Mouse (Mus musculus) activated CD4-positive, CD25-positive, alpha-beta regulatory T cell (primary cell): ENCODE measurements around the gene Gm5150. TPM values are rescaled to one million over a fixed set of nuclear protein-coding genes. Genes with fewer than 3 reads are reported as not detected.

Source experiments
- polyA plus RNA-seq, 2 experiments: library from polyadenylated mRNA; unstranded; fragments of 100-300 nt; shearing (Covaris generic); gene quantifications; one replicate each; pipeline ENCODE4 v1.2.1; 2017

The Gm5150 gene
- under 1 TPM in 1 of 2 experiments, not detected in 1; 0.24 TPM for polyA plus RNA-seq

GRCm38 (mm10) chr3:16006215-16006614, at the start of gene Gm5150:
Gene Gm5150, minus strand, starts transcription at chr3:16006437.

Other genes starting within 250 kb of the Gm5150 start
- gene Sirpb1c, start 157.9 kb downstream of the Gm5150 start, polyA plus RNA-seq, result under 1 TPM; 0.28 to 0.31 TPM